Mouse (Mus musculus): Measurements from ENCODE around the gene Lrrc45. TPM values are rescaled to one million over a fixed set of nuclear protein-coding genes. Genes with fewer than 3 reads are reported as not detected.
"Not testable (repeated sequence)": the region's sequence is repeated elsewhere in the genome, so short reads cannot be mapped to it uniquely, and the experiment has no call there.

Gene Lrrc45
- polyA plus RNA-seq, 1 experiment from 2014 or later: 47.8 TPM

- H3K4me1 ChIP-seq (ENCODE audit: control insufficient read depth, insufficient read depth, low read length): no peaks in the 10 kb centered on the region
- no peak for DNase-seq (ENCODE audit: low spot score)
- no peak for ATAC-seq (ENCODE audit: insufficient number of reproducible peaks, low FRiP score, low TSS enrichment, low read depth)
- no peaks in the 10 kb centered on the region for H3K36me3 ChIP-seq (ENCODE audit: control insufficient read depth, insufficient read depth, low read length)
- H3K4me3 ChIP-seq (ENCODE audit: low read depth, low read length): no peak overlapping the region
- WGBS: 91% methylated on average over 9 of the region's 9 CpGs
- H3K27me3 ChIP-seq (ENCODE audit: control insufficient read depth, insufficient read depth, low read length): peaks cover 10% of the 10 kb centered on the region
- no peak overlapping the region for H3K27ac ChIP-seq (replicated peaks; ENCODE audit: low read depth, low read length)
- H3K9ac ChIP-seq (ENCODE audit: low read length): no peak overlapping the region
- peaks cover 8% of the 10 kb centered on the region; the same call in 1 of the 2 replicates for H3K9me3 ChIP-seq (ENCODE audit: control insufficient read depth, low read length)
- H3K4me2 ChIP-seq (ENCODE audit: low read depth, severe bottlenecking): no peak overlapping the region
These were observed 46.5 kb downstream of the Lrrc45 start for GRCm38 (mm10) chr11:120760236-120760635.

DNA sequence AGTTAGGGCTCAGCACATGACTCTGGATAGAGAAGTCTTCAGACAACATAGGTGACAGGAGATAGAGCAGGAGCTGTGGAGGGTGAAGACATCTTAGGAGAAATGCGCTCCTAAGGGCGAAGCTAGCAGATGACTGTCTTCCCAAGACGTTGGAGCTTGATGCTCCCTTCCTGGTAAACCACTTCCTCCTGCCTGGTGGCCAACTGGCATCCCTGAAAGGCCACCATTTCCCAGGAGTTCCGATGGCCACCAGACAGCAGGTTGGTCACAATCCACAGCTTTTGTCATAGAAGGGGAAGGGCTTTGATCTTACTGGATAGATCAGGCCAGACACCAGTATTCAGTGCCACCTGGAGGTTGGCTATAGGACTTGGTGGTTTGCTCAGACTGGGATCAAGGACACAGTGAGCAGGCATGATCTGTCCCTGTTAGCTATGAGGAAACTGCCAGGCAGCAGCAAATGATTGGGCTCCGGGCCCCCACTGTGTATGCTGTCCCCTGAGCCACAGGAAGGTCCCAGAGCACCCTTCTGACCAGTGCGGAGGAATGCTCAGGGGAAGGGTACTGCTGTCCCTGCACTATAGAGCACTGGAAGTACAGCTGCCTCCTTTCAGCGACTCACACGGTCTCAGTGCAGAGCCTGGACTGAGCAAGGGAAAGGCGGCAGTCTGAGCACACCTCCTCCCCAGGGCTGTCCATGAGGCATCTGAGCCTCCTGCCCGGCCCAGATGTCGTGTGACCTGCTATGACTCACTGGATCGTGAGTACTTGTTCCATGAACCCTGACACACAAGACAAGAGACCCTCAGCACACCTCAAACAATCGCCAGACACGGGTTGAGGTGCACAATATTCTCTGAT is 48.3 kb downstream of the Lrrc45 start:
- H3K4me3 ChIP-seq (ENCODE audit: low read depth, low read length): no peak overlapping the region
- DNase-seq (ENCODE audit: low spot score) (no peak), ATAC-seq (ENCODE audit: insufficient number of reproducible peaks, low FRiP score, low TSS enrichment, low read depth) (no peak)
- 75% methylated on average over 14 of the region's 14 CpGs for WGBS
- no peaks in the 10 kb centered on the region for H3K36me3 ChIP-seq (ENCODE audit: control insufficient read depth, insufficient read depth, low read length)
- peaks cover 8% of the 10 kb centered on the region; the same call in 1 of the 2 replicates for H3K9me3 ChIP-seq (ENCODE audit: control insufficient read depth, low read length)
- peaks cover 10% of the 10 kb centered on the region for H3K27me3 ChIP-seq (ENCODE audit: control insufficient read depth, insufficient read depth, low read length)
- H3K9ac ChIP-seq (ENCODE audit: low read length): no peak overlapping the region
- H3K27ac ChIP-seq (replicated peaks; ENCODE audit: low read depth, low read length): no peak overlapping the region
- no peak overlapping the region for H3K4me2 ChIP-seq (ENCODE audit: low read depth, severe bottlenecking)
- H3K4me1 ChIP-seq (ENCODE audit: control insufficient read depth, insufficient read depth, low read length): no peaks in the 10 kb centered on the region

GRCm38 (mm10) chr11:120762672-120763041 is 48.9 kb downstream of the Lrrc45 start, which contains the start of gene Hmga1b:
Gene Hmga1b (plus strand): TSS chr11:120762794.
- not testable (repeated sequence) for H3K4me1 ChIP-seq (ENCODE audit: control insufficient read depth, insufficient read depth, low read length); H3K27me3 ChIP-seq (ENCODE audit: control insufficient read depth, insufficient read depth, low read length); H3K4me3 ChIP-seq (ENCODE audit: low read depth, low read length); H3K27ac ChIP-seq (replicated peaks; ENCODE audit: low read depth, low read length); H3K9me3 ChIP-seq (ENCODE audit: control insufficient read depth, low read length); H3K9ac ChIP-seq (ENCODE audit: low read length); H3K36me3 ChIP-seq (ENCODE audit: control insufficient read depth, insufficient read depth, low read length); DNase-seq (ENCODE audit: low spot score); H3K4me2 ChIP-seq (ENCODE audit: low read depth, severe bottlenecking); ATAC-seq (ENCODE audit: insufficient number of reproducible peaks, low FRiP score, low TSS enrichment, low read depth)
- 23% methylated on average over 13 of the region's 14 CpGs for WGBS

DNA sequence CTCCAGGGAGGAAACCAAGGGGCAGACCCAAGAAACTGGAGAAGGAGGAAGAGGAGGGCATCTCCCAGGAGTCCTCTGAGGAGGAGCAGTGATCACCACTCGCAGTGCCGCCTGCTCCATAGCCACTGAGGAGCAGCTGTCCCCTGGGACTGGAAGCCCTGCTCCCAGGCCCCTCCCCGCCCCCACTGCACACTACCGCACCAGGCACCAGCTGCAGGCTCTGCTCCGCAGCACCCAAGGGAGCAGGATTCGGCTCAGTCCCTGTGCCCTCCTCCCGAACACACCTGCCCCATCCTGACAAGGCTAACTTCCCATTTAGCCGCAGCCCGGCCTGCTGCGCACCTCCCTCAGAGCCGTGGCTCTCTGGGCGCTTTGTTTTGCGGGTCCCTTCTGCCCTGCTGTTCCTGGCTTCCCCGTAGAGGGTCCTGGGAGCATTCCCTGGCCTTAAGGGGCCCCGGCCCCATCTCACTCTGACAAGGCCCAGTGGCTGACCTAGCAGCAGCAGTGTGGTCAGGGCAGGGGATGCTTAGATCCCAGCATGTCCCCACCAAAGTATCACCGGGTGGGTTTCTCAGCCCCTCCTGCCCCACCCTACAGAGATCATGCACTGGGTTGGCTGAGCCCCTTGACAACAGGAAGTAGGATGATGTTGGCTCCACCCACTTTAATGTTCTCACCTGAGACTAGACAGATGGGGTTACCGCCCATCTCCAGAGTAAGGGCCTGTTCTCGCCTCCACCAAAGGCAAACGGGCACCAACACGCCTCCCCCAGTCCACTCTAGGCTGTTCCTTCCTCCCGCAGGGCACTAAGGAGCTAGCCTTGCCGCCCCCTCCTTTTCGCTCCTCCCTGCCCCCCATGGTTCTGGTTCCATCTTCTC is 49.6 kb downstream of the Lrrc45 start:
- H3K4me1 ChIP-seq (ENCODE audit: control insufficient read depth, insufficient read depth, low read length); H3K36me3 ChIP-seq (ENCODE audit: control insufficient read depth, insufficient read depth, low read length); H3K9ac ChIP-seq (ENCODE audit: low read length); H3K4me3 ChIP-seq (ENCODE audit: low read depth, low read length); H3K27ac ChIP-seq (replicated peaks; ENCODE audit: low read depth, low read length); ATAC-seq (ENCODE audit: insufficient number of reproducible peaks, low FRiP score, low TSS enrichment, low read depth); H3K27me3 ChIP-seq (ENCODE audit: control insufficient read depth, insufficient read depth, low read length); DNase-seq (ENCODE audit: low spot score); H3K9me3 ChIP-seq (ENCODE audit: control insufficient read depth, low read length); H3K4me2 ChIP-seq (ENCODE audit: low read depth, severe bottlenecking): not testable (repeated sequence)
- WGBS: 0% methylated on average over 3 of the region's 23 CpGs

DNA sequence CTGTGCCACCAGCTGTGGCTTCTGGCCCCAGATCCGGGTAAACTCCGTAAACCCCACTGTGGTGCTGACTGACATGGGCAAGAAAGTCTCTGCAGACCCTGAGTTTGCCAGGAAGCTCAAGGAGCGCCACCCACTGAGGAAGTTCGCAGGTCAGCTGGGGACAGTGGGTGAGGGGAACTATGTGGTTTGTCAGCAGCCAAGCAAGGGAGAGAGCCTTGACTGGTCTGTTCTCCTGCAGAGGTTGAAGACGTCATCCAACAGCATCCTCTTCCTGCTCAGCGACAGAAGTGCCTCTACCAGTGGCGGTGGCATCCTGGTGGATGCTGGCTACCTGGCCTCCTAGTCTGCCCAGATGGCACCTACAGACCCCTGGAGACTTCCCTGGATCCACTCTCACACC is 53.3 kb downstream of the Lrrc45 start:
- not testable (repeated sequence) for H3K27ac ChIP-seq (replicated peaks; ENCODE audit: low read depth, low read length); H3K9ac ChIP-seq (ENCODE audit: low read length); H3K27me3 ChIP-seq (ENCODE audit: control insufficient read depth, insufficient read depth, low read length); H3K4me1 ChIP-seq (ENCODE audit: control insufficient read depth, insufficient read depth, low read length); H3K9me3 ChIP-seq (ENCODE audit: control insufficient read depth, low read length); H3K4me2 ChIP-seq (ENCODE audit: low read depth, severe bottlenecking); DNase-seq (ENCODE audit: low spot score); H3K4me3 ChIP-seq (ENCODE audit: low read depth, low read length); ATAC-seq (ENCODE audit: insufficient number of reproducible peaks, low FRiP score, low TSS enrichment, low read depth); H3K36me3 ChIP-seq (ENCODE audit: control insufficient read depth, insufficient read depth, low read length)
- 76% methylated on average over 3 of the region's 7 CpGs for WGBS

DNA sequence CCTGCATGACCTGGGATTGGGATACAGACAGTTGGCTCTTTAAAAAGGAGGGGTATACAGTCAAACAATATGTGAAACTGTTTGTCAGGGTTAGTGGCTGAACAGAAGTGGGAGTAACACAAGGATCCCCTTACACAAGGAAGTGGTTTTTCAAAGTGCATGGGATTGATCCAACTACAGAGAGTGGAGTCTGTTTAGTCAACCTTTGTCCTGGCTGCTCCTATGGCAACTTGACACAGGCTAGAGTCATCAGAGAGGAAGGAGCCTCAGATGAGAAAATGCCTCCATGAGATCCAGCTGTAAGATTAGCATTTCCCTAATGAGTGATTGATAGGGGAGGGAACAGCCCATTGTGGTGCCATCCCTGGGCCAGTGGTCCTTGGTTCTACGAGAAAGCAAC is 54.5 kb downstream of the Lrrc45 start:
- no peak for DNase-seq (ENCODE audit: low spot score)
- 69% methylated on average over 1 of the region's 1 CpGs for WGBS
- H3K4me2 ChIP-seq (ENCODE audit: low read depth, severe bottlenecking): no peak overlapping the region

More for the DNA sequence above, 54.5 kb downstream of the Lrrc45 start:
- H3K9me3 ChIP-seq (ENCODE audit: control insufficient read depth, low read length): no peaks in the 10 kb centered on the region
- H3K36me3 ChIP-seq (ENCODE audit: control insufficient read depth, insufficient read depth, low read length): no peaks in the 10 kb centered on the region
- no peak overlapping the region for H3K27ac ChIP-seq (replicated peaks; ENCODE audit: low read depth, low read length)
- H3K9ac ChIP-seq (ENCODE audit: low read length): no peak overlapping the region
- ATAC-seq (ENCODE audit: insufficient number of reproducible peaks, low FRiP score, low TSS enrichment, low read depth): no peak
- H3K27me3 ChIP-seq (ENCODE audit: control insufficient read depth, insufficient read depth, low read length): no peaks in the 10 kb centered on the region
- H3K4me3 ChIP-seq (ENCODE audit: low read depth, low read length): no peak overlapping the region
- no peaks in the 10 kb centered on the region for H3K4me1 ChIP-seq (ENCODE audit: control insufficient read depth, insufficient read depth, low read length)

Other genes starting within 250 kb of the Lrrc45 start
- gene Arl16, start 246.3 kb upstream of the Lrrc45 start, polyA plus RNA-seq (2014; fragmentation: Nextera tagmentation; extraction: Ambion mirVana): 56.6 and 58.3 TPM in 2 replicates
- 166 and 177 TPM in 2 replicates for gene Mrpl12, start 229.3 kb upstream of the Lrrc45 start, polyA plus RNA-seq (2014; fragmentation: Nextera tagmentation; extraction: Ambion mirVana)
- 57.8 and 58.5 TPM in 2 replicates for gene Slc25a10, start 222.1 kb upstream of the Lrrc45 start, polyA plus RNA-seq (2014; fragmentation: Nextera tagmentation; extraction: Ambion mirVana)
- gene Gcgr, start 183.2 kb upstream of the Lrrc45 start, polyA plus RNA-seq (2014; fragmentation: Nextera tagmentation; extraction: Ambion mirVana): 0.71 and 1.8 TPM in 2 replicates
- 234 and 252 TPM in 2 replicates for gene Mcrip1, start 164.2 kb upstream of the Lrrc45 start, polyA plus RNA-seq (2014; fragmentation: Nextera tagmentation; extraction: Ambion mirVana)
- 0.47 and 0.85 TPM in 2 replicates for gene Ppp1r27, start 162.8 kb upstream of the Lrrc45 start, polyA plus RNA-seq (2014; fragmentation: Nextera tagmentation; extraction: Ambion mirVana)
- 640 and 656 TPM in 2 replicates for gene P4hb, start 140.7 kb upstream of the Lrrc45 start, polyA plus RNA-seq (2014; fragmentation: Nextera tagmentation; extraction: Ambion mirVana)
- 593 and 597 TPM in 2 replicates for gene Arhgdia, start 132.3 kb upstream of the Lrrc45 start, polyA plus RNA-seq (2014; fragmentation: Nextera tagmentation; extraction: Ambion mirVana)
- gene Alyref, start 115.6 kb upstream of the Lrrc45 start, polyA plus RNA-seq (2014; fragmentation: Nextera tagmentation; extraction: Ambion mirVana): 810 and 850 TPM in 2 replicates
- gene Anapc11, start 115.5 kb upstream of the Lrrc45 start, polyA plus RNA-seq (2014; fragmentation: Nextera tagmentation; extraction: Ambion mirVana): 214 and 223 TPM in 2 replicates
- 1.4 TPM in 1 of 2 replicates, not detected in the other for gene Npb, start 105.4 kb upstream of the Lrrc45 start, polyA plus RNA-seq (2014; fragmentation: Nextera tagmentation; extraction: Ambion mirVana)
- gene Pcyt2, start 96.0 kb upstream of the Lrrc45 start, polyA plus RNA-seq (2014; fragmentation: Nextera tagmentation; extraction: Ambion mirVana): 105 and 111 TPM in 2 replicates
- gene Sirt7, start 88.7 kb upstream of the Lrrc45 start, polyA plus RNA-seq (2014; fragmentation: Nextera tagmentation; extraction: Ambion mirVana): 24.6 TPM in 2 replicates
- 22.6 and 24.2 TPM in 2 replicates for gene Mafg, start 80.3 kb upstream of the Lrrc45 start, polyA plus RNA-seq (2014; fragmentation: Nextera tagmentation; extraction: Ambion mirVana)
- gene Pycr1, start 70.2 kb upstream of the Lrrc45 start, polyA plus RNA-seq (2014; fragmentation: Nextera tagmentation; extraction: Ambion mirVana): 33.3 and 34.2 TPM in 2 replicates
- not detected in 2 replicates for gene Myadml2, start 65.8 kb upstream of the Lrrc45 start, polyA plus RNA-seq (2014; fragmentation: Nextera tagmentation; extraction: Ambion mirVana)
- gene Notum, start 52.8 kb upstream of the Lrrc45 start, polyA plus RNA-seq (2014; fragmentation: Nextera tagmentation; extraction: Ambion mirVana): 6.6 and 7.5 TPM in 2 replicates
- 122 and 128 TPM in 2 replicates for gene Aspscr1, start 41.0 kb upstream of the Lrrc45 start, polyA plus RNA-seq (2014; fragmentation: Nextera tagmentation; extraction: Ambion mirVana)
- gene Cenpx, start 187 bp upstream of the Lrrc45 start, polyA plus RNA-seq (2014; fragmentation: Nextera tagmentation; extraction: Ambion mirVana): 126 and 127 TPM in 2 replicates
- gene Rac3, start 7.5 kb downstream of the Lrrc45 start, polyA plus RNA-seq (2014; fragmentation: Nextera tagmentation; extraction: Ambion mirVana): 7.4 and 12.8 TPM in 2 replicates
- 12.4 and 16.5 TPM in 2 replicates for gene Dcxr, start 13.4 kb downstream of the Lrrc45 start, polyA plus RNA-seq (2014; fragmentation: Nextera tagmentation; extraction: Ambion mirVana)
- 6.7 and 7.4 TPM in 2 replicates for gene Cbr2, start 18.2 kb downstream of the Lrrc45 start, polyA plus RNA-seq (2014; fragmentation: Nextera tagmentation; extraction: Ambion mirVana)
- gene Hmga1b, start 48.9 kb downstream of the Lrrc45 start, polyA plus RNA-seq (2014; fragmentation: Nextera tagmentation; extraction: Ambion mirVana): 11.2 and 13.4 TPM in 2 replicates
- gene Rfng, start 70.3 kb downstream of the Lrrc45 start, polyA plus RNA-seq (2014; fragmentation: Nextera tagmentation; extraction: Ambion mirVana): 23.7 and 29.5 TPM in 2 replicates
- 266 and 275 TPM in 2 replicates for gene Gps1, start 70.3 kb downstream of the Lrrc45 start, polyA plus RNA-seq (2014; fragmentation: Nextera tagmentation; extraction: Ambion mirVana)
- gene Dus1l, start 82.5 kb downstream of the Lrrc45 start, polyA plus RNA-seq (2014; fragmentation: Nextera tagmentation; extraction: Ambion mirVana): 87.4 and 95.9 TPM in 2 replicates
- gene Fasn, start 110.6 kb downstream of the Lrrc45 start, polyA plus RNA-seq (2014; fragmentation: Nextera tagmentation; extraction: Ambion mirVana): 87.3 and 91.8 TPM in 2 replicates
- 5.0 and 5.1 TPM in 2 replicates for gene Ccdc57, start 218.9 kb downstream of the Lrrc45 start, polyA plus RNA-seq (2014; fragmentation: Nextera tagmentation; extraction: Ambion mirVana)
- 48.2 and 58.1 TPM in 2 replicates for gene Slc16a3, start 234.6 kb downstream of the Lrrc45 start, polyA plus RNA-seq (2014; fragmentation: Nextera tagmentation; extraction: Ambion mirVana)